9 mouse cellular contexts compared by ENCODE assay signal in the genomic region with DNA sequence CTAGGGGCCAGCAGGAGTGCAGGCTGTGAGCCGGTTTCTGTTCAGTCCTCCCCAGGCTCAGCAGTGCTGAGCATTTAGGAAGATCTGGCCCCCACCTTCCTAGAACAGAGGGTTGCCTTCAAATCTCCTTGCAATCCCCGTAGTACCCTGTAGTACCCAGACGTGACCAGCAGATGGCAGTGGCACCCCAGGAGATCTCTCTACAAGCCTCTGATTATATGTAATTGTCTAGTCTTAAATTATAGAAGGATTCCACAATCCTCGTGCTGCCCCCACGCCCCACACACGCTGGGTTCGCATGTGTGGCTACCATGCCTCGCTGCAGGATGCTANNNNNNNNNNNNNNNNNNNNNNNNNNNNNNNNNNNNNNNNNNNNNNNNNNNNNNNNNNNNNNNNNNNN. TPM values are rescaled to one million over a fixed set of nuclear protein-coding genes. Genes with fewer than 3 reads are reported as not detected.
DNase-seq lines count a peak whose midpoint lies in the region; TF ChIP-seq lines count a peak whose summit lies in the region.
"Had no signal": no experiment of that assay in that cellular context is flagged by ENCODE, and none has a peak within 500 bp of the region (broad histone marks: within the 10 kb centered on the region; RNA-seq: fewer than 3 reads in every experiment).

No protein-coding gene starts in this region.

- peak; percentile 52 to 60 for DNase-seq in urinary bladder, adult 18-20 months (ENCODE audit: low spot score in 2 of 2)
- no peak for DNase-seq in urinary bladder, postnatal 10 days (ENCODE audit: low spot score)
- peak; percentile 73 to 87 for DNase-seq in cerebellum, adult 2 months
- peak; percentile 70 to 95 for DNase-seq in frontal cortex, adult 2 months (ENCODE audit: extremely low spot score in 1 of 2, low spot score in 1 of 2)
- DNase-seq in kidney, postnatal 14 days = peak; percentile 74
- peak; percentile 66 for DNase-seq in lung, adult 2 months
- DNase-seq in ovary, adult 18-20 months (ENCODE audit: low spot score) = peak; percentile 24
- DNase-seq in thymus, postnatal 0 days (ENCODE audit: low spot score) = peak; percentile 73

- peaks cover 16% of the 10 kb centered on the region for H3K4me1 ChIP-seq in cerebellum, adult 2 months (ENCODE audit: control insufficient read depth, insufficient read depth, low read length)
- no peaks in the 10 kb centered on the region for H3K4me1 ChIP-seq in lung, adult 2 months (ENCODE audit: control insufficient read depth, insufficient read depth, low read length)

- no peaks in the 10 kb centered on the region for H3K27me3 ChIP-seq in cerebellum, adult 2 months (ENCODE audit: control insufficient read depth, insufficient read depth, low read length)

- no peak for TF ChIP-seq POLR2A in cerebellum, adult 2 months (IDR thresholded peaks at IDR 0.05; ENCODE audit: borderline replicate concordance, insufficient read depth, low read length)
- no peak for TF ChIP-seq POLR2A in lung, adult 2 months (IDR thresholded peaks at IDR 0.05; ENCODE audit: borderline replicate concordance, extremely low read depth, low read depth, low read length)

- H3K4me3 ChIP-seq in cerebellum, adult 2 months (replicated peaks; ENCODE audit: insufficient read depth, low read depth, low read length) = no peak overlapping the region
- H3K4me3 ChIP-seq in lung, adult 2 months (replicated peaks; ENCODE audit: extremely low read depth, low read depth, low read length) = no peak overlapping the region
- H3K4me3 ChIP-seq: erythroblast, embryonic 14.5 days had no signal

- peak; percentile 85 for TF ChIP-seq CTCF in cerebellum, adult 2 months (IDR thresholded peaks at IDR 0.05; ENCODE audit: borderline replicate concordance, insufficient read depth, low read depth, low read length)
- TF ChIP-seq CTCF in lung, adult 2 months (IDR thresholded peaks at IDR 0.05; ENCODE audit: insufficient read depth, low read length) = peak; percentile 90

- H3K27ac ChIP-seq in cerebellum, adult 2 months (ENCODE audit: insufficient read depth, low read length) = no peak overlapping the region

- WGBS in cerebellum, adult 2 months = 4% methylated on average over 8 of the region's 8 CpGs
- 3% methylated on average over 8 of the region's 8 CpGs for WGBS in lung, adult 2 months

RNA-seq across cellular contexts. Expression of a gene that starts 16.2 kb away (rescaled TPM):
- not detected in 2 replicates for polyA plus RNA-seq in cerebellum, adult 2 months (2012; rRNA removed)
- polyA plus RNA-seq in frontal cortex, adult 2 months (2012; rRNA removed) = not detected in 2 replicates
- not detected in 2 replicates for polyA plus RNA-seq in lung, adult 2 months (2012; rRNA removed)
- polyA plus RNA-seq in thymus, postnatal 0 days (2015; fragmentation: Nextera tagmentation; extraction: Ambion mirVana) = not detected in 2 replicates
- polyA plus RNA-seq: erythroblast, embryonic 14.5 days had no signal

RNA-seq across cellular contexts. Expression of a gene that starts 38.3 kb away (rescaled TPM):
- polyA plus RNA-seq in cerebellum, adult 2 months (2012; rRNA removed) = 87.9 and 92.7 TPM in 2 replicates
- 146 and 153 TPM in 2 replicates for polyA plus RNA-seq in frontal cortex, adult 2 months (2012; rRNA removed)
- polyA plus RNA-seq in lung, adult 2 months (2012; rRNA removed) = 0.41 and 0.56 TPM in 2 replicates
- polyA plus RNA-seq in thymus, postnatal 0 days (2015; fragmentation: Nextera tagmentation; extraction: Ambion mirVana) = 0.23 and 0.63 TPM in 2 replicates
- polyA plus RNA-seq: erythroblast, embryonic 14.5 days had no signal

Comparison
In these comparisons a context has a peak if more than half of its experiments do, and no peak if none do; other contexts are left out.
1. RNA of a gene that starts 38.3 kb away (polyA plus RNA-seq): 146 to 153 TPM in frontal cortex, adult 2 months and 87.9 to 92.7 TPM in cerebellum, adult 2 months; 0.41 to 0.56 TPM in lung, adult 2 months and 0.23 to 0.63 TPM in thymus, postnatal 0 days; every median in the first group is over 10 times any median in the second.